Mouse (Mus musculus): ENCODE measurements at regions not wholly inside any gene's neighbourhood (a gene's known extent, or its start where the extent isn't known, plus 50 kb on each side); places are given as distances from the start of the nearest gene placed in this dataset.

DNA sequence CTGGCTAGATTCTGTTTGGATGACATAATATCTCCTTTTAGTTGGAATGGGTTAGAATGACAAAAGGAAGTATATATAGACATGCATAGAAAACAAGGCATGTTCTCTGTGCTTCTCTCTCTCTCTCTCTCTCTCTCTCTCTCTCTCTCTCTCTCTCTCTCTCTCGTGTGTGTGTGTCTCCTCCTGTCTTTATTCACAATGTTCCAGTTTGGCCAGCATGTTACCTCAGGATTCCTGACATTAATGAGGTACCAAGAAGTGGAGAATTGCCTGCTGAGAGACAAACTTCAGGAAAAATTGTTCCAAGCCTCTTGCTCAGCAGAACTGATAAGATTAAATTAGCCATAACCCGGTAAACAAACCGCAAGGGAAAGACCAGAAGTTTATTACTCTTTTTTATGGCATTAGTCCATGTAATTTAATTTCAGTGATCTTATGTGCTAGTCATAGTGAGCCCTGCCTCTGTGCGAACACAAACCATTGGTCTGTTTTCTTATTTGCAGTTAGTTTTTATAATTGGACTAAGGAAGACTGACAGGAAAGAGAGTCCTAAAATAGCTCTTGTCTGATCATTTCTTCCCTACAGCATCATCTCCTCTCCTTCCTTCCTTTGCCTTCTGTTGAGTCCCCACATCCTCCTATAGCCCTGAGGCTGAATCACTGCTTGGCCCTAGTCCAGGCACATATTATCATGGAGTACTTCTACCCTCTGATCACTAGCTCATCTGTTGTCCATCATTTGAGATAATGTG lies 323.5 kb upstream of the 1700056E22Rik start:
- TF ChIP-seq POLR2A (IDR thresholded peaks at IDR 0.05; ENCODE audit: borderline replicate concordance, low read depth, low read length) (no peak), CTCF (IDR thresholded peaks at IDR 0.05; ENCODE audit: low read depth, low read length) (no peak)

Data from bone marrow macrophage, adult 2 months (primary cell).